Mouse (Mus musculus) heart, adult 9 months (tissue): ENCODE results near the gene Ppt2.

Experiments
- DNase-seq, 2 experiments: peaks; one replicate each; pipeline ENCODE4 v3.0.0; 2022; ENCODE audit warnings: low spot score in 2 of 2

Ppt2 gene

DNA sequence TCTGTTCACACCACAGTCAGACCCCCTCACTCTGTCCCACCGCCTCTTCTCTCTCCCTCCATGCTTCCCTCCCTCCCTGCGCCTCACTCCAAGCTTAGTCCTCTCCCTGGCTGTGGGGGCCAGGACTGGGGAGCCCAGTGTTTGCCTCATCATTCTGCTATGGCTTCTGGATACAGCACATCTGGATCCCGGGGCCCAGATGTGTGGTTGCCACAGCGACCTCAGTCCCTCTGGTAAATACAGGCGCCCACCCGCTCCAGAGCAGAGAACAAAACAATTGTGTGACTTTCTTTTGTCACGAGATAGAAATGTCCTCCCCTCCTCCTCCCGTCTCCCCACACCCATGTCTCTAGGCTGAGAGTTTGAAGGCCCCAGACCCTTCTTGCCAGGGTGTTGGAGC lies 28.4 kb upstream of the Ppt2 start:
- peak; percentile 62 to 72 for DNase-seq

- peak; percentile 97 for DNase-seq
These were observed 27.3 kb upstream of the Ppt2 start for GRCm38 (mm10) chr17:34655581-34655991.

- DNase-seq, result no peak
These were observed 26.9 kb upstream of the Ppt2 start for GRCm38 (mm10) chr17:34655160-34655559.

- no peak for DNase-seq
These were observed 26.1 kb upstream of the Ppt2 start for GRCm38 (mm10) chr17:34654392-34654791.

DNA sequence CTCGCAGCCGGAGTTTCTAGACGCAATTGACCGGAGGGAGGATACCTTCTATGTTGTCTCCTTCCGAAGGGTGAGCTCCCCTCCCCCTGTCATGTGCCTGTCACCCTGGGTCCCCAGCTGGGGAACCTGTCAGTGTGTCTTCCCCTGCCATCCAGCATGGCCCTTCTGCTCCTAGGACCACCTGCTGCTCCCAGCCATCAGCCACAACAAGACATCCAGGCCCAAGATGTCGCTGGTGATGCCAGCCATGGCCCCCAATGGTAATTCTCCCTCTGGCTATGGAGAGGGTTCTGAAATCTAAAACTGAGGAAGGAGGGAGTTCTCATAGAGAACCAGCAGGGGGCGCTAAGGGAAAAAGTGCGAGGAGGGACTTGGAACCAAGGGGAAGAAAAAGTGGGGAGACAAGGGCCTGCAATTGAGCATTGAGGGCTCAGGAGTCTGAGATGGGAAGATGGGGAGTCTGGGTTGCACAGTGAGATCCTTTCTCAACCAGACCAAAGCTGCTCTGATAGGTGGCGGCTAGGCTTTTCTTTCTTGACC lies 25.5 kb upstream of the Ppt2 start:
- no peak for DNase-seq

GRCm38 (mm10) chr17:34652985-34653384 lies 24.7 kb upstream of the Ppt2 start:
- no peak for DNase-seq

GRCm38 (mm10) chr17:34652546-34652945 lies 24.2 kb upstream of the Ppt2 start:
- no peak for DNase-seq

GRCm38 (mm10) chr17:34651507-34652221 lies 23.4 kb upstream of the Ppt2 start:
- no peak for DNase-seq

- no peak for DNase-seq
These were observed 22.5 kb upstream of the Ppt2 start for GRCm38 (mm10) chr17:34650781-34651180.

DNA sequence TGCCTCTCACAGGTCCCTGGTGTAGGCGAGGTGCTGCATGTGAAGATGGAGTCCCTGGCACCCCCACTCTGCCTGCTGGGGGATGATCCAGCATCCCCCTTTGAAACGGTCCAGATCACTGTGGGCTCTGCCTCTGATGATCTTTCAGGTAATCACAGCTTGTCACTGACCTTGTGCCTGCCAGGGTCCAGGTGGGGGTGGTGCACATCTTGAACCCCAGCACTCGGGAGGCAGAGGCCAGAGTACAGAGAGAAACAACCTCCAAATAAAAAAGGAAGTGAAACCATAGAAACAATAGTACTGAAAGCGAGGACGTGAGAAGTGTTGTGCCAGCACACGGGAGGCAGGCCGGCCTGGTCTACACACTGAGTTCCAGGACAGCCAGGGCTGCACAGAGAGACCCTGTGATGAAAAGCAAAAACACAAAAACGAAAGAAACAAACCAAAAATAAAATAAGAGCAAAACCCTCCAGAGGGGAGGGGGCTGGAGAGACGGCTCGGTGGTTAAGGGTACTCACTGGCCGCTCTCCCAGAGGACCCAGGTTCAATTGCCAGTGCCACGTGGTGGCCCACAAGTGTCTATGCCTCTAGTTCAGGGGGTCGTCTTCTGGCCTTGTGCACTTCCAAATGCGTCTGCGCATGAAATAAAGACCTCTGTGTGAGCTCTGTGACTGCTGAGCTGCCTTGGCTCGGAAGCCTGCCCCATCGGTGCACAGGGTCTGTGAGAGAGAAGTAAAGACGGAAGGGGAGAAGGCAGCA lies 21.0 kb upstream of the Ppt2 start:
- DNase-seq, result no peak

- DNase-seq, result no peak
These were observed 20.0 kb upstream of the Ppt2 start for GRCm38 (mm10) chr17:34648141-34648890.

DNA sequence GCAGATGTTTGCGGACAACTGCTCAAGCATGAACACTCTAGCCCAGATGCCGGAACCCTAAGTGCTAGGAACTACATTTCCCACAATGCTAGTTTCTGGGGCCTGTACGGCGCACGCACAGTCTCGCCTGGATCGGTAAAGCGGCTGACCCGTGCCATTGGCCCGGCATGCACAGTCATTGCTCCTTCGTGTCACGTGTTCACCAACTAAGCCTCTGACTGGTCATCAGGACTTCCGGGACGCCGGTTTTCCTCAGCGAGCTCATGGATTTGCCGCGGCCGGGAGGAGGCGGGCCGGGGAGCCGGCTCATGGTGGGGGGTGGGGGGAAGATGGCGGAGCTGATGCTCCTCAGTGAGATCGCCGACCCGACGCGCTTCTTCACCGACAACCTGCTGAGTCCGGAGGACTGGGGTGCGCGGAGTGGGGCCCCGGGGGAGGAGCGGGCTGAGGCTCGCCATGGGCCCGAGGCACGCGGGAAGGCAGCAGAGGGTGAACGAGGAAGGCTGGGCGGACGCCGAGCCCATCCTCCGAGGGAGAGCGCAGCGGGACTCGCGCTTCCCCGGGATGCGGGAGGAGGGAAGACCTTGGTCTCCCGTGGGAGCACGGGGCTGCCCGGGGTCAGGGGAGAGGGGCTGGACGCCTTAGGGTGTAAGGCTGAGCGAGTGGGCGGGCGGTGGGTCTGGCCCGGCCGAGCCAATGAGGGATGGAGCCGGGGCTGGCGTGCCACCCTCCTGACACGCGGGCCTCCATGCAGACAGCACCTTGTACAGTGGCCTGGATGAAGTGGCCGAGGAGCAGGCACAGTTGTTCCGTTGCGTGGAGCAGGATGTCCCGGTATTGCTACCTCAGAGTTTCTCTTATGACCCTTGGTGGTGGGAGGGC lies 18.8 kb upstream of the Ppt2 start, which contains the start of gene Atf6b:
Gene Atf6b, plus strand, starts transcription at position 241 of the 882 bp plus-strand sequence.
- peak; percentile 97 to 99 for DNase-seq

- no peak for DNase-seq
These were observed 17.7 kb upstream of the Ppt2 start for GRCm38 (mm10) chr17:34645831-34646511.

DNA sequence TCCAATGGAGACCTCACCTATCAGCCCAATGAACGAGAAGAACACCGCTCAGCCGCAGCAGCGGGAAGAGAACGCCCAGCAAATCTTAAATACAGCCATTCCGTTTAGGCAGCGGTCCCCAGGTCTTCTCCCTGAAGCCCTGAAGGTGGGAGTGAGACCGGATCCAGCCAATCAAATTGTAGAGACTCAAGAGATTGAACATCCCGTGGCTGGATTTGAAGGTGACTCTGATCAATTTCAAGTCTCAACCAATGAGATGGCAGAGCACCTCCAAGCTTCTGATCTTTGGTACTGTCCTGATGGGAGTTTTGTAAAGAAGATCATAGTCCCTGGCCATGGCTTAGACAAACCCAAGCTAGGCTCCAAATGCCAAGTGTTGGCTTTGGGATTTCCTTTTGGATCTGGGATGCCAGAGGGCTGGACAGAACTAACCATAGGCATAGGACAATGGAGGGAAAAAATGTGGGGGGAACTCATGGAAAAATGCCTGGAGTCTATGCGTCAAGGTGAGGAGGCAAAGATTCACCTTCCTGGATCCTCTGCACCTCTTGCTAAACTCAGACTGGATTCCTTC lies 17.0 kb upstream of the Ppt2 start:
- no peak for DNase-seq

DNA sequence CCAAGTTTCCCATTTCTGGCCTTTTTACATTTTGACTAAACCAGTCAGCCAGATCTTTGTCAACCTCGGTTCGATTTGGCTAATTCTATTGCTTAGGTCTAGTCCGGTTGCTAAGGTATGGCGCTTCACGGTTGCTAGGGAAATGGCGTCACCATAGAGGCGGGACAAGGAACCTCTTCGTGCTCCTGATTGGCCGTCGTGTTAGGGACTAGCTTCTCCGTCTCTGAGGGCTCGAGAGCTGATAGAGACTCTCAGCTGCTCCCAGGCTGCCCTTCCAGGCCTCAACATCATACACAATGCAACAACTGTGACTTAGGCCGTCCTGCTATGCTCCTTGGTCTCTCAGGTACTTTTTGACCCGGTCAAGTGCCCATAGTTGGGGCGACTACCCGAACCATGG lies 16.3 kb upstream of the Ppt2 start, which contains the start of gene Fkbpl:
Gene Fkbpl, plus strand, starts transcription at position 157 of the 400 bp plus-strand sequence.
- peak; percentile 96 to 97 for DNase-seq

GRCm38 (mm10) chr17:34643944-34644343 lies 15.6 kb upstream of the Ppt2 start:
- no peak for DNase-seq

DNA sequence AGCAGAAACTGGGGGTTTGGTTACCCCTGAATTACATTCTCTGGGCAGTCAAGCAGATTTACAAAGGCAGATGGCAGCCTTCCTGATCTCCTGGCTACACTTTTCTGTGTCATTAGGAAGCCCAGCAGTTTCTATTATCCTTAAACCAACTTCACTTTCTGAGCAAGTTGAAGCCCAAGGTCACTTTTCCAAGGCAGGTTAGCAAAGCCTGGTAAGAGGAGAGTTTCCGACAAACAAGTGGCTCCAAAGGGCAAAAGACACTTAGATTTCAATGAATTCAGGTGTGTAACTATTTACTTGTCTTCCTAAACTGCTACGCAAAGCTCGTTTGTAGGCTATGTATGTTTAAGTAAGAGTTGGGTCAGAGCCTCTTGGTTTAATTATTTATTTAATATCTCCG lies 15.1 kb upstream of the Ppt2 start:
- no peak for DNase-seq

GRCm38 (mm10) chr17:34641945-34642344 lies 13.6 kb upstream of the Ppt2 start:
- no peak for DNase-seq

- peak; percentile 78 to 79 for DNase-seq
These were observed 12.7 kb upstream of the Ppt2 start for GRCm38 (mm10) chr17:34640778-34641601.
